Mouse (Mus musculus): ENCODE data around the gene Clasp2. TPM values are rescaled to one million over a fixed set of nuclear protein-coding genes. Genes with fewer than 3 reads are reported as not detected.

Gene Clasp2
- polyA plus RNA-seq, 1 experiment = 43.7 TPM

DNA sequence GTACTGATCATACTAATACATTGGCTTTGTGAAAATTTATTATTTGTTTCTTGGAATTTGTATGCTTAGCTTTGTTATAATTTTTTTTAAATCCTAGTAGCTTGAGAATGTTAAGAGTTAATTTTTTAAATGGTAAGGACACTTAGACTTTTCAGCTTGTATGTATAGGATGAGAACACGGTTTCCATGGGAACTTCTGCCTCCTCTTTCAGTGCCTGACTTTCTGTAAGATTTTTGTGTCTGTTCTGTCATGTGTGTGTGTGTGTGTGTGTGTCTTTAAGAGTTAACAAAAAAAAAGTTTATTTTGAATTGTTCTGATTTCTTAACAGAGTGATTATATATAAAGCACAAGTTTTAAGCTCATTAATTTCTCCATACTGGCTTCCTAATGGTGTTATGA lies 70.1 kb downstream of the Clasp2 start:
- TF ChIP-seq CTCF (IDR thresholded peaks at IDR 0.05; ENCODE audit: borderline replicate concordance, insufficient read depth, low read length) (no peak), POLR2A (IDR thresholded peaks at IDR 0.05; ENCODE audit: low read depth, low read length) (no peak)

GRCm38 (mm10) chr9:113811957-113812670 lies 70.8 kb downstream of the Clasp2 start:
- H3K27ac ChIP-seq (ENCODE audit: insufficient read depth, low read length) = no peak overlapping the region
- no peaks in the 10 kb centered on the region for H3K4me1 ChIP-seq (ENCODE audit: control insufficient read depth, insufficient read depth, low read length)
- no peak for TF ChIP-seq POLR2A (IDR thresholded peaks at IDR 0.05; ENCODE audit: low read depth, low read length)
- TF ChIP-seq CTCF (IDR thresholded peaks at IDR 0.05; ENCODE audit: borderline replicate concordance, insufficient read depth, low read length) = no peak
- peak overlapping the region; percentile 35 for H3K4me3 ChIP-seq (ENCODE audit: insufficient read depth, low read length)

More for the DNA sequence above, 70.1 kb downstream of the Clasp2 start:
- no peak overlapping the region for H3K27ac ChIP-seq (ENCODE audit: insufficient read depth, low read length)
- no peak overlapping the region for H3K4me3 ChIP-seq (ENCODE audit: insufficient read depth, low read length)
- no peaks in the 10 kb centered on the region for H3K4me1 ChIP-seq (ENCODE audit: control insufficient read depth, insufficient read depth, low read length)

DNA sequence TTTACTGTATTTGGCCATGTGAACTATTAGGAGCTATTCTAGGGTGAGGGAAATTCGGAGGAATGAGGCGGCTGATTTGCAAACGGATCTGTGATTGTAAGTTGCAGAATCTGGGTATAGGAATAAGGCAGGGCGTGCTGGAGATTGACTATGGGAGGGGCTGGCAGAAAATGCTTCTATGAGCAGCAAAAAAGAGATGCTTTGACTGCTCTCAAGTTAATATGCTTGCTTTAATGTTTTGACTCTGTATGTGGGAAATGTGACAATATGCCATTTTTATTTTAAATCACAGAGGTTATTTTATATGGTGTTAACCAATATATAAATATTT lies 71.4 kb downstream of the Clasp2 start:
- no peak overlapping the region for H3K27ac ChIP-seq (ENCODE audit: insufficient read depth, low read length)
- TF ChIP-seq POLR2A (IDR thresholded peaks at IDR 0.05; ENCODE audit: low read depth, low read length) (no peak), CTCF (IDR thresholded peaks at IDR 0.05; ENCODE audit: borderline replicate concordance, insufficient read depth, low read length) (no peak)
- peak overlapping the region; percentile 16; the same call in 1 of the 2 replicates for H3K4me3 ChIP-seq (ENCODE audit: insufficient read depth, low read length)
- no peaks in the 10 kb centered on the region for H3K4me1 ChIP-seq (ENCODE audit: control insufficient read depth, insufficient read depth, low read length)

GRCm38 (mm10) chr9:113813086-113813485 lies 71.8 kb downstream of the Clasp2 start:
- Histone ChIP-seq H3K27ac (ENCODE audit: insufficient read depth, low read length) (no peak overlapping the region), H3K4me1 (ENCODE audit: control insufficient read depth, insufficient read depth, low read length) (no peaks in the 10 kb centered on the region), H3K4me3 (ENCODE audit: insufficient read depth, low read length) (no peak overlapping the region)
- TF ChIP-seq CTCF (IDR thresholded peaks at IDR 0.05; ENCODE audit: borderline replicate concordance, insufficient read depth, low read length) (no peak), POLR2A (IDR thresholded peaks at IDR 0.05; ENCODE audit: low read depth, low read length) (no peak)

DNA sequence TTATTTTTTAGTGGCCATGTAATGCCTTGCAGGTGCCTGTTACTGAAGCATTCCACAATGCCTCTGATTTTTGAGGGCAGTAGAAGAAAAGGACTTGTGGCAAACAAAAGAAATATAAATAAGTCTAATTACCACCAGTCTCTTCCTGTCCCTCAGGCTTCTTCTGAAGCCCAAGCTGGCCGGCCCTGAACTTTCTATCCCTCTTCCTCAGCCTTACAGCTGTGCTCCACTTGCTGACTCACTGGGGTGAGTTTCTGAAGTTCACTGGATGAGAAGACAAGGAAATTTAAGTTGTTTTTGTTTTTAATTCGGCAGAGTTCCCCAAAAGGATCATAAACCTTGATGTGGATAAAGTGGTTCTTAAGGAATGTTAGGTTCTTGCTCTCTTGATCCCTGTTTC lies 74.6 kb downstream of the Clasp2 start:
- no peak for TF ChIP-seq CTCF (IDR thresholded peaks at IDR 0.05; ENCODE audit: borderline replicate concordance, insufficient read depth, low read length)
- no peak for TF ChIP-seq POLR2A (IDR thresholded peaks at IDR 0.05; ENCODE audit: low read depth, low read length)
- no peak overlapping the region for H3K27ac ChIP-seq (ENCODE audit: insufficient read depth, low read length)
- H3K4me3 ChIP-seq (ENCODE audit: insufficient read depth, low read length) = no peak overlapping the region
- no peaks in the 10 kb centered on the region for H3K4me1 ChIP-seq (ENCODE audit: control insufficient read depth, insufficient read depth, low read length)

- Histone ChIP-seq H3K4me3 (ENCODE audit: insufficient read depth, low read length) (no peak overlapping the region), H3K27ac (ENCODE audit: insufficient read depth, low read length) (no peak overlapping the region), H3K4me1 (ENCODE audit: control insufficient read depth, insufficient read depth, low read length) (no peaks in the 10 kb centered on the region)
- TF ChIP-seq CTCF (IDR thresholded peaks at IDR 0.05; ENCODE audit: borderline replicate concordance, insufficient read depth, low read length) (no peak), POLR2A (IDR thresholded peaks at IDR 0.05; ENCODE audit: low read depth, low read length) (no peak)
Measured at GRCm38 (mm10) chr9:113822150-113822549, 80.9 kb downstream of the Clasp2 start.

DNA sequence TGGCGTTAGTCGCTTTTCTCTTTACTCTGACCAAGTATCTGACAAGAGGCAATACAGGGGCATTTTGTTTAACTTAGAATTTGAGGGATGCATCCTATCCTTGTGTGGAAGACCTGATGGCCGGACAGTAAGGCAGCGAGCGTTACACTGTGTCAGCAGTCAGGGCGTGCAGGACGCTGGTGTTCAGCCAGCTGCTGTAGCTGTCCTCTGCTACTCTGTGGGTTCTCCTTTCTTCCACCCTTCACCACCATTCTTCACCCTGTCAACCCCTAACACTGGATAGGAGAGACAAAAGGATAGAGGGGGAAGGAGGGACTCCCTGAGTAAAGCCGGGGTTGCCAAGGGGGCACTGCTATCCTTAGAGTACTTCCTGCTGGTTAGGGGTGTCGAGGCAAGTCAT lies 87.4 kb downstream of the Clasp2 start:
- TF ChIP-seq POLR2A (IDR thresholded peaks at IDR 0.05; ENCODE audit: low read depth, low read length) (no peak), CTCF (IDR thresholded peaks at IDR 0.05; ENCODE audit: borderline replicate concordance, insufficient read depth, low read length) (no peak)
- H3K4me3 ChIP-seq (ENCODE audit: insufficient read depth, low read length) = no peak overlapping the region
- no peak overlapping the region for H3K27ac ChIP-seq (ENCODE audit: insufficient read depth, low read length)
- no peaks in the 10 kb centered on the region for H3K4me1 ChIP-seq (ENCODE audit: control insufficient read depth, insufficient read depth, low read length)

- Histone ChIP-seq H3K27ac (ENCODE audit: insufficient read depth, low read length) (no peak overlapping the region), H3K4me3 (ENCODE audit: insufficient read depth, low read length) (no peak overlapping the region)
- no peak for TF ChIP-seq CTCF (IDR thresholded peaks at IDR 0.05; ENCODE audit: borderline replicate concordance, insufficient read depth, low read length)
- TF ChIP-seq POLR2A (IDR thresholded peaks at IDR 0.05; ENCODE audit: low read depth, low read length) = no peak
Measured at GRCm38 (mm10) chr9:113830219-113830618, 88.9 kb downstream of the Clasp2 start.

GRCm38 (mm10) chr9:113833481-113833880 lies 92.2 kb downstream of the Clasp2 start:
- H3K4me1 ChIP-seq (ENCODE audit: control insufficient read depth, insufficient read depth, low read length) = no peaks in the 10 kb centered on the region
- TF ChIP-seq POLR2A (IDR thresholded peaks at IDR 0.05; ENCODE audit: low read depth, low read length) (no peak), CTCF (IDR thresholded peaks at IDR 0.05; ENCODE audit: borderline replicate concordance, insufficient read depth, low read length) (no peak)
- no peak overlapping the region for H3K4me3 ChIP-seq (ENCODE audit: insufficient read depth, low read length)

More at GRCm38 (mm10) chr9:113830219-113830618, 88.9 kb downstream of the Clasp2 start:
- no peaks in the 10 kb centered on the region for H3K4me1 ChIP-seq (ENCODE audit: control insufficient read depth, insufficient read depth, low read length)

GRCm38 (mm10) chr9:113837001-113837400 lies 95.7 kb downstream of the Clasp2 start:
- Histone ChIP-seq H3K4me3 (ENCODE audit: insufficient read depth, low read length) (no peak overlapping the region), H3K4me1 (ENCODE audit: control insufficient read depth, insufficient read depth, low read length) (no peaks in the 10 kb centered on the region), H3K27ac (ENCODE audit: insufficient read depth, low read length) (no peak overlapping the region)
- TF ChIP-seq POLR2A (IDR thresholded peaks at IDR 0.05; ENCODE audit: low read depth, low read length) = no peak
- TF ChIP-seq CTCF (IDR thresholded peaks at IDR 0.05; ENCODE audit: borderline replicate concordance, insufficient read depth, low read length) = no peak

More at GRCm38 (mm10) chr9:113833481-113833880, 92.2 kb downstream of the Clasp2 start:
- no peak overlapping the region for H3K27ac ChIP-seq (ENCODE audit: insufficient read depth, low read length)

Measured in embryonic fibroblast, embryonic 13.5 days (primary cell).